Mouse (Mus musculus) lung, postnatal 25 days (tissue): ENCODE measurements around the gene 4931406P16Rik.
A peak's percentile ranks its signal among the peaks of the same experiment; 100 is the strongest.
"Not testable (repeated sequence)": the region's sequence is repeated elsewhere in the genome, so short reads cannot be mapped to it uniquely, and the experiment has no call there.

ENCODE experiments used
- DNase-seq: peaks from one replicate; pipeline ENCODE4 v3.0.0; 2022; ENCODE audit warnings: low spot score

4931406P16Rik gene

DNA sequence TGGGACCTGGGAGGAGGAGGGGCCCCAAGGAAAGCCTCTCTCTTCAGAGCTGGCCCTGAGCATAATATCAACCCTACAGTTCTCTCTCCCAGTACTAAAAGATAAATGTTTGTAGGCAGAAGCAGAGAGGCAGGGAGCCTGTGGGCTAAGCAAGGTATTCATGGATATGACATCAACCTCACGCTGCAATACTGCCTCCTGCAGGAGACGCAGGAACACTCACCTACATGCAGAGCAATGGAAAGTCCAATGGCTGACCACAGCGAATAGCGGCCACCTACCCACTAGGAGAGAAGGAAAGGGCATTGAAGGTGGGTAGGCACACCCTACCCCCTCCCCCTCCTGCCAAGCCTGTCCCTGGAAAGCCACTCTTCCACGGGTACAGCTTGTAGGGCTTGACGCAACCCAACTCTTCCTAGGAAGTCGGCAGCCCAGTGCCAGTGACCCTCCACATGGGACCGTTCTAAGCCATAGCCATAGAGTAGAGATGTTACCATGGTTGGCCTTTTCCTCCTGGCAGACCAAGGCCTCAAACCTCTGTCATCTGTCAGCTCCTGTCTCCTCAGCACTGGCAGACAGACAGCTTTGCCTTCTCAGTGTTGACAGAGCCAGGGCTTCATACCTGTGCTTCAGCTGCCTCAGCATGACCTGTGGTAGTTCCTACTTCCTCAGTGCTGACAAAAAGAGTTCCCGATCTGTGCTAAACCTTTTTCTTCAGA, 105.2 kb downstream of the 4931406P16Rik start:
- no peak for DNase-seq

DNA sequence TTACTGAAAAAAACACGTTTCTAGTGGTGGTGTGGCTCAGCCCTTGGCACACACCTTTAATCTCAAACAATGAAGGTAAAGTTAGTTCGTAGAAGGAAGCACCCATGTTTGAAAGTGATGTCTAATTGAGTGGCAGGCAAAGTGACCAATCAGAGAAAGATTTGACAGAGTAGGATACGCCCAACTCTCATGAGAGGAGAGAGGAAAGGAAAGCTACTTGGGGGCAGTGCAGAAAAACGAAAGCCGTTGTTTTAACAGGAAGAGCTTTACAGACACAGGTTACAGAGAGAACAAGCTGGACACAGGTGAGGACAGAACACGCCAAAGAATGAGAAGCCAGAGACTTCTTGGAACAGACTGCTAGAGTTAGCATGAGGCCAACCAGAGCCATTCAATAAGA, 107.0 kb downstream of the 4931406P16Rik start:
- no peak for DNase-seq

DNA sequence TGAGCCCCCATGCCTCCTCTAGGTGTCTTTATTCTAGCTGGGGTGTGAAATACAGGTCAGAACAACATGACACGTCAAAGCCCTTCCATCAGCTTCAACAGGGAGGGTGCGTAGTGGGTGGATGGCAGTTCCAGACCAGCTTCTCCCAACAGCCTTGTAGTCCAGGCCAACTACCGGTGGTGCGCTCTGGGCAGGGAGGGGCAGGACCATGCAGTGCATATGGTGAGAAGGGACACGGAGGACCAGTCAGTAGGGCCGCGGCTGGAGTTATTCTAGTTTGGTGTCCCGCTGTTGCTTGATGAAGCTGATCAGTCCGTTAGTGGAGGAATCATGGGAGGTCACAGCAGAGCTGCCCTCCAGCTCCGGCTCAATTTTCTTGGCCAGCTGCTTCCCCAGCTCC, 111.2 kb downstream of the 4931406P16Rik start:
- DNase-seq = not testable (repeated sequence)

- no peak for DNase-seq
These were observed 112.5 kb downstream of the 4931406P16Rik start for GRCm38 (mm10) chr7:34200829-34201228.

DNA sequence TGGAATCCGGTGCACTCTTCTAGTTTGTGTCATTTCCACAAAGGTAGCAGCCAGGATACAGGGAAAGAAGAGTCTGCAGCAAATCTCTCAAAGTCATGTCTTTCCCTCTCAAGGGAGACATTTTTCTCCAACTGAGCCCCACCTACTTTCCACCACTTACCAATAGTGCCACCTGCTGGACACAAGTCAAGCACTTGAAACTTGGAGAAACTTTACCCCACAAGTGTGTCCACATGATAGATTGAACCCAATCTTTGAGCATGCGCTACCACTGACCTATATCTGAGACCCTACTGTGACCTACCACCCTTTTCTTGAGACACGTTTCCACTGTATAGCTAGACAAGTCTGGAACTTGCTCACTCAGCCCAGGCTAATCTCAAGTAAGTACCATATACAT, 115.0 kb downstream of the 4931406P16Rik start:
- DNase-seq = peak; percentile 57

GRCm38 (mm10) chr7:34196132-34197128, 116.9 kb downstream of the 4931406P16Rik start, which contains the start of gene Pdcd2l:
Gene Pdcd2l, minus strand, starts transcription at chr7:34196661.
- DNase-seq = peak; percentile 93

DNA sequence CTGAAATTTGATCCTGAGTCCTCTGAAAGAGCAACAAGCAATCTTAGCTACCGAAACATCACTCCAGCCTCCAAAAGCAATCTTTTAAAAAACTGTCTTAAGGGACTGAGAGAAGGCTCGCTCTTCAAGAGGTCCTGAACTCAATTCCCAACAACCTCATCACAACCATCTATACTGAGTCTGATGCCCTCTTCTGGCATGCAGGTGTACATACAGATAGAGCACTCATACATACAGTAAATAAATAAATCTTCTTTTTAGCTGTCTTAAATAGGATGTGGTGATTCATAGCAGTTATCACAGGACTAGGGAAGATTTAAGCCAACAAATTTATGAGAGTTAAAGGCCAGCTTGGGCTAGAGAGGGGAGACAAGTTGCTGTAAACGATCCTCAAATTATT, 117.7 kb downstream of the 4931406P16Rik start:
- no peak for DNase-seq

GRCm38 (mm10) chr7:34192825-34193224, 120.5 kb downstream of the 4931406P16Rik start:
- no peak for DNase-seq

DNA sequence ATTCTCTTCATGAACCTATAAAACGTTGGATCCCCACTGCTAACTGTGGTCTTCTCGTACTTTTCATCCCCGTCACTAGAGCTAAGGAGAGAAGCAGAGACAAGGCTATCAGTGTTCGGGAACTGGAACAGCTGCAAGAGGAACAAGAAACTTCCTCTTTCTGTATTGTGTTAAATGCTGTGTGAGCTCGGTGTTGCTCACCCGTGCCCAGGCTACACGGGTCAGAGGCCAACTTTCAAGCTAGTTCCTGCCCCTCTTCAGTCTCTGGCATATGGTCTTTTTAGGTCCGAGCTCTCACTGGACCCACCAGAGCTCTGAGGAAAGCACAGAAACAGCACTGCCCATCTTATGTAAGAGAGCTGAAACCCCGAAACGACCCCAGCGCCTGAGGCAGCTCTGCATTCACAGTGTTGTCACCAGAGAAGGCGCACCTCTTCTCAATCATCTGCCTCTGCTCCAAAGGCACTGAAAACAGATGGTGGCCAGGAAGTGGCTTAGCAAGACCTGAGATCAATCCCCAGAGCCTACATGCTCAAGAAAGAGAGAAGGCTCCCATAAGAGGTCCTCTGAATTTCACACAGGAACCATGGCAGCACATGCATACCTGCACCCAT, 123.9 kb downstream of the 4931406P16Rik start:
- DNase-seq = peak; percentile 21
